Mouse (Mus musculus) forebrain, embryonic 11.5 days (tissue): Measurements from ENCODE around the gene Sat2. TPM values are rescaled to one million over a fixed set of nuclear protein-coding genes. Genes with fewer than 3 reads are reported as not detected.

Source experiments
- ATAC-seq: fragments of 200-750 bp; cut with Nextera tagmentation; replicated peaks from 2 replicates; pipeline ENCODE4 v1.8.0; 2017; ENCODE audit warnings: moderate TSS enrichment; ENCODE audit not compliant: low FRiP score
- DNase-seq: peaks from one replicate; pipeline ENCODE4 v3.0.0-alpha.2; 2017; ENCODE audit warnings: low spot score
- H3K27ac ChIP-seq: fragments of 300-500 bp; sonication (generic); 2 replicates; pipeline ENCODE4 v1.5.1; 2014; ENCODE audit warnings: low read depth, low read length
- H3K27me3 ChIP-seq: fragments of 300-500 bp; sonication (generic); 2 replicates; pipeline ENCODE4 v1.6.1; 2014; ENCODE audit warnings: mild to moderate bottlenecking, low read length, mixed read lengths; ENCODE audit not compliant: control insufficient read depth, insufficient read depth
- H3K36me3 ChIP-seq: fragments of 300-500 bp; sonication (generic); 2 replicates; pipeline ENCODE4 v1.6.1; 2014; ENCODE audit warnings: mild to moderate bottlenecking, low read length, moderate library complexity, mixed read lengths; ENCODE audit not compliant: control insufficient read depth, insufficient read depth
- H3K4me1 ChIP-seq: fragments of 300-500 bp; sonication (generic); replicated peaks from 2 replicates; pipeline ENCODE4 v1.6.1; 2014; ENCODE audit warnings: low read length, mixed read lengths; ENCODE audit not compliant: control insufficient read depth, insufficient read depth
- H3K4me2 ChIP-seq: fragments of 300-500 bp; sonication (generic); 2 replicates; pipeline ENCODE4 v1.6.1; 2014; ENCODE audit warnings: low read depth, mild to moderate bottlenecking, low read length, moderate library complexity, mixed read lengths; ENCODE audit not compliant: severe bottlenecking
- H3K4me3 ChIP-seq: fragments of 300-500 bp; sonication (generic); 2 replicates; pipeline ENCODE4 v1.5.1; 2014; ENCODE audit warnings: low read depth, low read length
- H3K9ac ChIP-seq: fragments of 300-500 bp; sonication (generic); 2 replicates; pipeline ENCODE4 v1.6.1; 2014; ENCODE audit warnings: low read length
- H3K9me3 ChIP-seq: fragments of 300-500 bp; sonication (generic); 2 replicates; pipeline ENCODE4 v1.6.1; 2016; ENCODE audit warnings: low read length, mixed read lengths; ENCODE audit not compliant: control insufficient read depth
- WGBS: fragments of 180-500 bp; shearing (Covaris S2); extraction: QIAGEN DNeasy Blood & Tissue Kit; methylation state at CpG from one replicate; pipeline ENCODE4 v1.1.7; 2014; 5-methylcytosine and 5-hydroxymethylcytosine counted together
- polyA plus RNA-seq: library from polyadenylated mRNA; unstranded; fragments of >200 nt; fragmentation: Nextera tagmentation; extraction: Ambion mirVana; gene quantifications from 2 replicates; pipeline ENCODE4 v1.2.1, GENCODE M21; 2014

The Sat2 gene
- polyA plus RNA-seq, 1 experiment from 2014 or later: 17.7 TPM

GRCm38 (mm10) chr11:69656617-69657461, 35.0 kb downstream of the Sat2 start:
- Histone ChIP-seq H3K4me2 (no peak overlapping the region), H3K9me3 (no peaks in the 10 kb centered on the region), H3K27me3 (no peaks in the 10 kb centered on the region), H3K36me3 (peaks cover 13% of the 10 kb centered on the region), H3K4me3 (no peak overlapping the region), H3K9ac (no peak overlapping the region), H3K27ac (no peak overlapping the region), H3K4me1 (peaks cover 13% of the 10 kb centered on the region; the same call in 1 of the 2 replicates)
- DNase-seq (peak; percentile 72), ATAC-seq (no peak)
- WGBS: 82% methylated on average over 10 of the region's 10 CpGs

- ATAC-seq (no peak), DNase-seq (no peak)
- H3K9ac ChIP-seq: no peak overlapping the region
- H3K4me3 ChIP-seq: no peak overlapping the region
- peaks cover 13% of the 10 kb centered on the region; the same call in 1 of the 2 replicates for H3K4me1 ChIP-seq
- H3K4me2 ChIP-seq: no peak overlapping the region
- WGBS: 83% methylated on average over 15 of the region's 15 CpGs
- H3K9me3 ChIP-seq: no peaks in the 10 kb centered on the region
- no peak overlapping the region for H3K27ac ChIP-seq
- peaks cover 9% of the 10 kb centered on the region for H3K36me3 ChIP-seq
- no peaks in the 10 kb centered on the region for H3K27me3 ChIP-seq
Observed at GRCm38 (mm10) chr11:69657462-69657881, 35.6 kb downstream of the Sat2 start.

DNA sequence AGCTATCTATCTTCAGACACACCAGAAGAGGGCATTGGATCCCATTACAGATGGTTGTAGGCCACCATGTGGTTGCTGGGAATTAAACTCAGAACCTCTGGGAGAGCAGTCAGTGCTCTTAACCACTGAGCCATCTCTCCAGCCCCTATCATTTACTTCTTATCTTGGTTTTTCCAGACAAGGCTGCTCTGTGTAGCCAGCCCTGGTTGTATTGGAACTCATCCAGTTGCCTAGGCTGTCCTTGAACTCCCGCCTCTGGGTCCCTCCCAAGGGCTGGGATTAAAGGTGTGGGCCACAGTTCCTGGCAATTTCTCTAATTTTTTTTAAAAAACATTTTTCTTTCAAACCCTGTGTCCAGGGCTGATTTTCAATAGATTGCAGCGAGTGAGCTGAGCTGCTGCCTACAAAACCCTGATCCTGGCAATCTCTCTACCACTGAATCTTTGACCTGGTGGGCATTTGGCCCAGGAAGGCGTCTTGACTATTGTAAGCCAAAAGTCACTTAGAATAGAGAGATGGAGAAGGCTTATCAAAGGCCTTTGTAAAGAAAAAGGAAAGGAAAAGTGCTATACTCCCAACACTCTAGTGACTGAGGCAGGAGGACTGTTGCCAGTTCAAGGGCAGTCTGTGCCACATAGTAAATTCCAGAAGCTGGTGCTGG, 39.5 kb downstream of the Sat2 start:
- Histone ChIP-seq H3K4me2 (peak overlapping the region; percentile 52), H3K9me3 (no peaks in the 10 kb centered on the region), H3K4me3 (peak overlapping the region; percentile 47), H3K36me3 (peaks cover 15% of the 10 kb centered on the region), H3K9ac (peak overlapping the region; percentile 78; the same call in 1 of the 2 replicates), H3K4me1 (peaks cover 10% of the 10 kb centered on the region; the same call in 1 of the 2 replicates), H3K27me3 (no peaks in the 10 kb centered on the region), H3K27ac (peak overlapping the region; percentile 96)
- no peak for ATAC-seq
- no peak for DNase-seq
- WGBS: 90% methylated on average over 3 of the region's 3 CpGs

GRCm38 (mm10) chr11:69662213-69662966, 40.6 kb downstream of the Sat2 start, which contains the start of gene Mpdu1:
TSS of gene Mpdu1 (minus strand) at chr11:69662642.
- Histone ChIP-seq H3K27ac (peak within 1 kb of the TSS; percentile 96), H3K27me3 (no peaks in the 10 kb centered on the region), H3K4me2 (peak within 1 kb of the TSS; percentile 52), H3K4me3 (peak within 1 kb of the TSS; percentile 47), H3K4me1 (peaks cover 10% of the 10 kb centered on the region; the same call in 1 of the 2 replicates), H3K9me3 (no peaks in the 10 kb centered on the region), H3K9ac (peak within 1 kb of the TSS; percentile 78), H3K36me3 (peaks cover 18% of the 10 kb centered on the region)
- ATAC-seq (peak; percentile 95), DNase-seq (peak; percentile 97)
- under 1% methylated on average over 48 of the region's 48 CpGs for WGBS

- 70% methylated on average over 13 of the region's 13 CpGs for WGBS
- H3K4me2 ChIP-seq: peak overlapping the region; percentile 52
Observed at GRCm38 (mm10) chr11:69662967-69663671, 41.3 kb downstream of the Sat2 start.

GRCm38 (mm10) chr11:69663795-69664194, 42.0 kb downstream of the Sat2 start:
- Histone ChIP-seq H3K4me1 (peaks cover 10% of the 10 kb centered on the region; the same call in 1 of the 2 replicates), H3K27ac (no peak overlapping the region), H3K9me3 (no peaks in the 10 kb centered on the region), H3K9ac (no peak overlapping the region), H3K27me3 (no peaks in the 10 kb centered on the region), H3K36me3 (peaks cover 26% of the 10 kb centered on the region), H3K4me2 (no peak overlapping the region), H3K4me3 (no peak overlapping the region)
- no peak for DNase-seq
- 87% methylated on average over 6 of the region's 6 CpGs for WGBS
- no peak for ATAC-seq

More at GRCm38 (mm10) chr11:69662967-69663671, 41.3 kb downstream of the Sat2 start:
- Histone ChIP-seq H3K9me3 (no peaks in the 10 kb centered on the region), H3K27me3 (no peaks in the 10 kb centered on the region), H3K27ac (peak overlapping the region; percentile 96), H3K4me1 (peaks cover 10% of the 10 kb centered on the region; the same call in 1 of the 2 replicates), H3K36me3 (peaks cover 23% of the 10 kb centered on the region), H3K4me3 (peak overlapping the region; percentile 47), H3K9ac (peak overlapping the region; percentile 78)
- DNase-seq (no peak), ATAC-seq (peak; percentile 42)

GRCm38 (mm10) chr11:69664841-69665240, 43.0 kb downstream of the Sat2 start:
- Histone ChIP-seq H3K36me3 (peaks cover 35% of the 10 kb centered on the region), H3K4me2 (no peak overlapping the region), H3K27ac (no peak overlapping the region), H3K27me3 (no peaks in the 10 kb centered on the region), H3K4me1 (peaks cover 11% of the 10 kb centered on the region; the same call in 1 of the 2 replicates), H3K4me3 (no peak overlapping the region), H3K9ac (no peak overlapping the region), H3K9me3 (no peaks in the 10 kb centered on the region)
- ATAC-seq: no peak
- 94% methylated on average over 7 of the region's 7 CpGs for WGBS
- no peak for DNase-seq
